Mouse (Mus musculus) small intestine, adult 10 weeks (tissue): ENCODE measurements around the gene Ptgis. TPM values are rescaled to one million over a fixed set of nuclear protein-coding genes. Genes with fewer than 3 reads are reported as not detected.

Experiments used
- polyA plus RNA-seq: library from polyadenylated mRNA; stranded (reverse); fragments of 350-450 nt; fragmentation: Illumina TruSeq; extraction: RNeasy Lipid Tissue Mini Kit (QIAGEN cat#74804); gene quantifications from one replicate; pipeline ENCODE4 v1.2.3, GENCODE M21; 2014; ENCODE audit warnings: low replicate concordance

Gene Ptgis
- polyA plus RNA-seq: not detected

DNA sequence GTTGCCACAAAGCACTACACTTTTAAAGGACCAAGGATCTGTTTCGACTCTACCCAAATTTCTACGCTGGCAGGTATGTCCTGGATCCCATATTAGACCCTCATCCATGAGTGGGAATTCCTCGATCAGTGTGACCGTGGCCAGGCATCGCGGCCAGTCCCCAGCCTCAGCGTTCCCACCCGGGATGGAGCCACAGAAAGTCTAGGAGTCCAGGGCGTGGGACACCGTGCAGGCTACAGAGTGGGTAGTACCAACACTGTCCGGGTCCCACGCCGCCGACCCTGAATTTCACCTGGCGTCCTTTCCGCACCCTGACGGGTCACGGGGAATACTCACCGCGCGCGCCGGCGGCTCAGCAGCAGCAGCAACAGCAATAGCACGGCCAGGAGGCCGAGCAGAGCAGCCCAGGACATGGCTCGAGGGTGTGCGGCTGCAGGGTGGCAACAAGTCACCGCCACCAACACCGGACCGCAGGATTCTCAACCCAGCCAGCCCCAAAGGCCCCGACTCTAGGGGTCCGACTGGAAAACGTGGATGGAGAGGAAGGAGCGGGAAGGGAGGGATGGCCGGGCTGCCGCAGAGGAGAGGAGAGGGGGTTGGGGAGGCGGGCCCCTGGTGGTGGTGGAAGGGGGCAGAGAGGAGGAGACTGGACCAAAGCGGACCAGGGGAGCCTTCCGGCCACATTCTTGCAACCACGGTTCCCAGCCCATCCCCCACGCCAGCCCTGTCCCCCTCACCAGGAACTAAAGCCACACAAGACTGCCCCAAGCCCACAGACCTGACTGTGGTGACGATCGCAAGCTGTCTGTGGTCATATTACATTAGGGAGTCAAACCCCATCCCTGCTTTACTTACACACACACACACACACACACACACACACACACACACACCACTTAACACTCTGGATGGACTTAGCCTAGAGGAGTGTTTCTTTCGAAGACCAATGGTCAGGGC is at the start of gene Ptgis:
TSS of gene Ptgis (minus strand) at position 597 of the 957 bp plus-strand sequence.

DNA sequence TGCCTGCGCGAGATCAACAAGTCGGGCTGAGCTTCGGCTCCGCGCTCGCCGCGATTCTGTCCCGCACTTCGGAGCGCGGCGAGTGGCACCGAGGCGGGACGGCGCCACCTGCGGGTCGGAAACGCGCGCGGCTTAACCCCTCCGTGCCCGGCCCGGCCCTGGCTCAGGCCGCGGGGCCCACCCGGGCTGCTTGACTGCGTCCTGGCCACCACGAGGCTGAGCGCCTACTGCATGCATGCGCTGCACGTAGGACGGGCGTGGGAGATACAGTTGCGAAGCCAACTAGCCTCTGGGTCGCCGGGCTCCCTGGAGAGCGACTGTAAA is 50.4 kb downstream of the Ptgis start, which contains the start of gene Kcnb1:
TSS of gene Kcnb1 (minus strand) at position 80 of the 324 bp plus-strand sequence.

Other genes starting within 250 kb of the Ptgis start
- gene Stau1, start 244.3 kb downstream of the Ptgis start, polyA plus RNA-seq: 24.7 TPM
- gene Ddx27, start 225.4 kb downstream of the Ptgis start, polyA plus RNA-seq: 4.5 TPM
- gene Znfx1, start 177.6 kb downstream of the Ptgis start, polyA plus RNA-seq: 2.0 TPM
- 0.85 TPM for gene Kcnb1, start 50.4 kb downstream of the Ptgis start, polyA plus RNA-seq
- 7.1 TPM for gene B4galt5, start 108.6 kb upstream of the Ptgis start, polyA plus RNA-seq
- 9.4 TPM for gene Slc9a8, start 181.1 kb upstream of the Ptgis start, polyA plus RNA-seq